Mouse (Mus musculus) liver, postnatal 0 days (tissue): Measurements from ENCODE around the gene Pip4k2c.

Experiments
- CTCF ChIP-seq: sonication (generic); IDR thresholded peaks from 2 replicates; pipeline ENCODE4 v1.5.1; 2016; ENCODE audit warnings: antibody characterized with exemption, low read depth
- EP300 ChIP-seq: IDR thresholded peaks from 2 replicates; pipeline ENCODE4 v1.6.1; 2016; ENCODE audit warnings: antibody characterized with exemption, low read depth, mild to moderate bottlenecking

- TF ChIP-seq CTCF: 0 out of 2 replicates have a peak, but pooled peaks have one; percentile 15
- no peak for TF ChIP-seq EP300
Measured at GRCm38 (mm10) chr10:127255625-127256345, 44.4 kb upstream of the Pip4k2c start.
